26 mouse cellular contexts compared by ENCODE assay signal in the genomic region with DNA sequence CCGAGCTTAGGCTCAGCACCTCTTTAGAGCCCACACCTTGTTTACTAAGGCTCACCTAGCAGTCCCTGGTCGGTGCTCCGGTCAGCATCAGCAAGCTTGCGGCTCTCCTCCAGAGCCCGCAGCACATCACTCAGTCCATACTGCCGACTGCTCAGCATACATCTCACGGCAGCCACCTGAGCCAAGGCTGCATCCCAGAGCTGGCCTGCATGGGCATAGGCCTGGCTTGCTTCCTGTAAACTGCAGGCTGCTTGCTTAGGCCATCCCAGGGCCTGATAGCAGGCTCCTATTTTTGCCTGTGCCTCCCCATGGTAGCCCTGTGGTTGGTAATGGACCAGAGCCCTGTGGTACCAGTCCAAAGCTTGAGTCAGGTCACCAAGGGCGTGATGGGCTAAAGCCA. TPM values are rescaled to one million over a fixed set of nuclear protein-coding genes. Genes with fewer than 3 reads are reported as not detected.
A peak's percentile ranks its signal among the peaks of the same experiment; 100 is the strongest.
DNase-seq lines count a peak whose midpoint lies in the region; ATAC-seq lines count a peak whose summit lies in the region.
"Had no signal": no experiment of that assay in that cellular context is flagged by ENCODE, and none has a peak within 500 bp of the region (broad histone marks: within the 10 kb centered on the region; RNA-seq: fewer than 3 reads in every experiment).

No protein-coding gene starts in this region.

- ATAC-seq in forebrain, embryonic 13.5 days, result no peak
- ATAC-seq in forebrain, embryonic 16.5 days, result no peak
- no peak for ATAC-seq in hindbrain, embryonic 13.5 days (ENCODE audit: low FRiP score)
- no peak for ATAC-seq in hindbrain, embryonic 12.5 days (ENCODE audit: low FRiP score)
- no peak for ATAC-seq in midbrain, embryonic 11.5 days (ENCODE audit: low FRiP score)
- ATAC-seq in midbrain, embryonic 16.5 days, result no peak
- ATAC-seq: activated CD4-positive, CD25-positive, alpha-beta regulatory T cell, adult 4 months; CD4-positive, CD25-positive, alpha-beta regulatory T cell, adult 4 months; forebrain, embryonic 14.5 days; forebrain, postnatal 0 days; Patski had no signal

- peak overlapping the region; percentile 8; the same call in 1 of the 2 replicates for H3K9ac ChIP-seq in forebrain, embryonic 13.5 days
- H3K9ac ChIP-seq in forebrain, embryonic 16.5 days (replicated peaks; ENCODE audit: low read depth, low read length), result no peak overlapping the region
- H3K9ac ChIP-seq in hindbrain, embryonic 13.5 days, result 0 out of 2 replicates have a peak overlapping the region, but pooled peaks have one; percentile 9
- H3K9ac ChIP-seq in hindbrain, embryonic 12.5 days, result no peak overlapping the region
- H3K9ac ChIP-seq in midbrain, embryonic 11.5 days (ENCODE audit: low read length), result no peak overlapping the region
- no peak overlapping the region for H3K9ac ChIP-seq in midbrain, embryonic 16.5 days (ENCODE audit: low read depth, low read length)
- H3K9ac ChIP-seq: embryonic facial prominence, embryonic 12.5 days; forebrain, postnatal 0 days had no signal

- peaks cover 17% of the 10 kb centered on the region for H3K27me3 ChIP-seq in forebrain, embryonic 13.5 days
- no peaks in the 10 kb centered on the region for H3K27me3 ChIP-seq in forebrain, embryonic 16.5 days (replicated peaks; ENCODE audit: control insufficient read depth, insufficient read depth, low read length)
- H3K27me3 ChIP-seq in hindbrain, embryonic 13.5 days, result peaks cover 24% of the 10 kb centered on the region
- peaks cover 12% of the 10 kb centered on the region for H3K27me3 ChIP-seq in hindbrain, embryonic 12.5 days
- no peaks in the 10 kb centered on the region for H3K27me3 ChIP-seq in midbrain, embryonic 11.5 days (ENCODE audit: control insufficient read depth, insufficient read depth, low read length)
- H3K27me3 ChIP-seq in midbrain, embryonic 16.5 days (ENCODE audit: control insufficient read depth, insufficient read depth, low read depth, low read length), result no peaks in the 10 kb centered on the region

- peak; percentile 54 to 59 for DNase-seq in cerebellum, postnatal 10 days
- no peak for DNase-seq in cerebellum, postnatal 36 days
- peak; percentile 49 for DNase-seq in midbrain, embryonic 11.5 days (ENCODE audit: low spot score, missing footprints)
- DNase-seq: adrenal gland, adult 8-10 months; adrenal gland, postnatal 14 days; adrenal gland, postnatal 36 days; B cell, adult 2 months; cerebellum, adult 11-12 months; cerebellum, adult 2 months; cerebellum, adult 9-11 months; forebrain, postnatal 0 days had no signal

- 81% methylated on average over 8 of the region's 8 CpGs for WGBS in forebrain, embryonic 13.5 days
- WGBS in forebrain, embryonic 16.5 days, result 81% methylated on average over 8 of the region's 8 CpGs
- WGBS in hindbrain, embryonic 13.5 days, result 81% methylated on average over 8 of the region's 8 CpGs
- 80% methylated on average over 8 of the region's 8 CpGs for WGBS in hindbrain, embryonic 12.5 days
- 76% methylated on average over 8 of the region's 8 CpGs for WGBS in midbrain, embryonic 11.5 days
- 78% methylated on average over 8 of the region's 8 CpGs for WGBS in midbrain, embryonic 16.5 days

- H3K4me3 ChIP-seq in forebrain, embryonic 13.5 days, result no peak overlapping the region
- H3K4me3 ChIP-seq in forebrain, embryonic 16.5 days (replicated peaks; ENCODE audit: low read length), result no peak overlapping the region
- no peak overlapping the region for H3K4me3 ChIP-seq in hindbrain, embryonic 13.5 days
- H3K4me3 ChIP-seq in hindbrain, embryonic 12.5 days, result no peak overlapping the region
- H3K4me3 ChIP-seq in midbrain, embryonic 11.5 days (ENCODE audit: low read depth, low read length), result no peak overlapping the region
- no peak overlapping the region for H3K4me3 ChIP-seq in midbrain, embryonic 16.5 days (ENCODE audit: low read depth, low read length)
- H3K4me3 ChIP-seq: embryonic facial prominence, embryonic 10.5 days; embryonic facial prominence, embryonic 12.5 days had no signal

- H3K27ac ChIP-seq in forebrain, embryonic 13.5 days, result no peak overlapping the region
- no peak overlapping the region for H3K27ac ChIP-seq in forebrain, embryonic 16.5 days (ENCODE audit: low read length)
- no peak overlapping the region for H3K27ac ChIP-seq in hindbrain, embryonic 13.5 days
- no peak overlapping the region for H3K27ac ChIP-seq in hindbrain, embryonic 12.5 days
- H3K27ac ChIP-seq in midbrain, embryonic 11.5 days (ENCODE audit: low read depth, low read length), result no peak overlapping the region
- H3K27ac ChIP-seq in midbrain, embryonic 16.5 days (ENCODE audit: low read length), result no peak overlapping the region
- H3K27ac ChIP-seq: embryonic facial prominence, embryonic 10.5 days; embryonic facial prominence, embryonic 12.5 days had no signal

- H3K4me2 ChIP-seq in forebrain, embryonic 13.5 days, result no peak overlapping the region
- H3K4me2 ChIP-seq in forebrain, embryonic 16.5 days (ENCODE audit: low read length), result no peak overlapping the region
- no peak overlapping the region for H3K4me2 ChIP-seq in hindbrain, embryonic 13.5 days
- no peak overlapping the region for H3K4me2 ChIP-seq in hindbrain, embryonic 12.5 days (replicated peaks)
- no peak overlapping the region for H3K4me2 ChIP-seq in midbrain, embryonic 11.5 days
- no peak overlapping the region for H3K4me2 ChIP-seq in midbrain, embryonic 16.5 days (ENCODE audit: low read length)
- H3K4me2 ChIP-seq: embryonic facial prominence, embryonic 12.5 days had no signal

- H3K9me3 ChIP-seq in forebrain, embryonic 13.5 days (replicated peaks), result no peaks in the 10 kb centered on the region
- no peaks in the 10 kb centered on the region for H3K9me3 ChIP-seq in forebrain, embryonic 16.5 days (ENCODE audit: control insufficient read depth, low read length)
- H3K9me3 ChIP-seq in hindbrain, embryonic 13.5 days, result no peaks in the 10 kb centered on the region
- H3K9me3 ChIP-seq in hindbrain, embryonic 12.5 days (replicated peaks), result no peaks in the 10 kb centered on the region
- no peaks in the 10 kb centered on the region for H3K9me3 ChIP-seq in midbrain, embryonic 11.5 days (ENCODE audit: control insufficient read depth, low read length)
- no peaks in the 10 kb centered on the region for H3K9me3 ChIP-seq in midbrain, embryonic 16.5 days (replicated peaks; ENCODE audit: control insufficient read depth, low read length, poor library complexity, severe bottlenecking)
- H3K9me3 ChIP-seq: embryonic facial prominence, embryonic 10.5 days; embryonic facial prominence, embryonic 12.5 days; G1E had no signal

- no peaks in the 10 kb centered on the region for H3K36me3 ChIP-seq in forebrain, embryonic 13.5 days (ENCODE audit: poor library complexity, severe bottlenecking)
- no peaks in the 10 kb centered on the region for H3K36me3 ChIP-seq in forebrain, embryonic 16.5 days (ENCODE audit: control insufficient read depth, insufficient read depth)
- H3K36me3 ChIP-seq in hindbrain, embryonic 13.5 days, result no peaks in the 10 kb centered on the region
- no peaks in the 10 kb centered on the region for H3K36me3 ChIP-seq in hindbrain, embryonic 12.5 days
- H3K36me3 ChIP-seq in midbrain, embryonic 11.5 days (ENCODE audit: control insufficient read depth, insufficient read depth, low read length), result no peaks in the 10 kb centered on the region
- no peaks in the 10 kb centered on the region for H3K36me3 ChIP-seq in midbrain, embryonic 16.5 days (ENCODE audit: control insufficient read depth, insufficient read depth, low read length)
- H3K36me3 ChIP-seq: embryonic facial prominence, embryonic 10.5 days; embryonic facial prominence, embryonic 12.5 days; G1E had no signal

- no peaks in the 10 kb centered on the region for H3K4me1 ChIP-seq in forebrain, embryonic 13.5 days
- H3K4me1 ChIP-seq in forebrain, embryonic 16.5 days (replicated peaks; ENCODE audit: control insufficient read depth, insufficient read depth, low read length), result no peaks in the 10 kb centered on the region
- no peaks in the 10 kb centered on the region for H3K4me1 ChIP-seq in hindbrain, embryonic 13.5 days (replicated peaks)
- H3K4me1 ChIP-seq in hindbrain, embryonic 12.5 days, result no peaks in the 10 kb centered on the region
- no peaks in the 10 kb centered on the region for H3K4me1 ChIP-seq in midbrain, embryonic 11.5 days (ENCODE audit: control insufficient read depth, insufficient read depth, low read length)
- H3K4me1 ChIP-seq in midbrain, embryonic 16.5 days (ENCODE audit: control insufficient read depth, insufficient read depth, low read length), result no peaks in the 10 kb centered on the region
- H3K4me1 ChIP-seq: embryonic facial prominence, embryonic 10.5 days; embryonic facial prominence, embryonic 12.5 days had no signal

RNA-seq across cellular contexts. Expression of a gene that starts 3.3 kb away (rescaled TPM):
- not detected in 2 replicates for polyA plus RNA-seq in forebrain, embryonic 13.5 days (2015; fragmentation: Nextera tagmentation; extraction: Ambion mirVana)
- polyA plus RNA-seq in forebrain, embryonic 16.5 days (2015; fragmentation: Nextera tagmentation; extraction: Ambion mirVana), result not detected in 2 replicates
- polyA plus RNA-seq in hindbrain, embryonic 13.5 days (2015; fragmentation: Nextera tagmentation; extraction: Ambion mirVana), result not detected in 2 replicates
- polyA plus RNA-seq in hindbrain, embryonic 12.5 days (2016; fragmentation: Nextera tagmentation; extraction: Ambion mirVana), result 0.36 TPM in 1 of 2 replicates, not detected in the other
- not detected in 2 replicates for polyA plus RNA-seq in midbrain, embryonic 11.5 days (2014; fragmentation: Nextera tagmentation; extraction: Ambion mirVana)
- not detected in 2 replicates for polyA plus RNA-seq in midbrain, embryonic 16.5 days (2015; fragmentation: Nextera tagmentation; extraction: Ambion mirVana)
- polyA plus RNA-seq: activated CD4-positive, CD25-positive, alpha-beta regulatory T cell, adult 4 months; CD4-positive, CD25-positive, alpha-beta regulatory T cell, adult 4 months; cerebellum, adult 2 months; cortical plate, adult 2 months; forebrain, embryonic 11.5 days; forebrain, embryonic 14.5 days; forebrain, postnatal 0 days; G1E; Patski had no signal

RNA-seq across cellular contexts. Expression of a gene that starts 7.0 kb away (rescaled TPM):
- polyA plus RNA-seq in forebrain, embryonic 13.5 days (2015; fragmentation: Nextera tagmentation; extraction: Ambion mirVana), result 13.8 and 15.3 TPM in 2 replicates
- 7.5 and 7.8 TPM in 2 replicates for polyA plus RNA-seq in forebrain, embryonic 16.5 days (2015; fragmentation: Nextera tagmentation; extraction: Ambion mirVana)
- polyA plus RNA-seq in hindbrain, embryonic 13.5 days (2015; fragmentation: Nextera tagmentation; extraction: Ambion mirVana), result 3.2 and 3.6 TPM in 2 replicates
- 14.7 and 14.9 TPM in 2 replicates for polyA plus RNA-seq in hindbrain, embryonic 12.5 days (2016; fragmentation: Nextera tagmentation; extraction: Ambion mirVana)
- polyA plus RNA-seq in midbrain, embryonic 11.5 days (2014; fragmentation: Nextera tagmentation; extraction: Ambion mirVana), result 15.0 and 16.5 TPM in 2 replicates
- 1.8 and 2.3 TPM in 2 replicates for polyA plus RNA-seq in midbrain, embryonic 16.5 days (2015; fragmentation: Nextera tagmentation; extraction: Ambion mirVana)

RNA-seq across cellular contexts. Expression of a gene that starts 16.5 kb away (rescaled TPM):
- 154 and 157 TPM in 2 replicates for polyA plus RNA-seq in forebrain, embryonic 13.5 days (2015; fragmentation: Nextera tagmentation; extraction: Ambion mirVana)
- polyA plus RNA-seq in forebrain, embryonic 16.5 days (2015; fragmentation: Nextera tagmentation; extraction: Ambion mirVana), result 164 and 168 TPM in 2 replicates
- polyA plus RNA-seq in hindbrain, embryonic 13.5 days (2015; fragmentation: Nextera tagmentation; extraction: Ambion mirVana), result 151 and 163 TPM in 2 replicates
- 135 and 137 TPM in 2 replicates for polyA plus RNA-seq in hindbrain, embryonic 12.5 days (2016; fragmentation: Nextera tagmentation; extraction: Ambion mirVana)
- polyA plus RNA-seq in midbrain, embryonic 11.5 days (2014; fragmentation: Nextera tagmentation; extraction: Ambion mirVana), result 126 and 128 TPM in 2 replicates
- 148 and 166 TPM in 2 replicates for polyA plus RNA-seq in midbrain, embryonic 16.5 days (2015; fragmentation: Nextera tagmentation; extraction: Ambion mirVana)

RNA-seq across cellular contexts. Expression of a gene that starts 31.9 kb away (rescaled TPM):
- polyA plus RNA-seq in forebrain, embryonic 13.5 days (2015; fragmentation: Nextera tagmentation; extraction: Ambion mirVana), result 29.7 and 30.7 TPM in 2 replicates
- 32.5 and 36.3 TPM in 2 replicates for polyA plus RNA-seq in forebrain, embryonic 16.5 days (2015; fragmentation: Nextera tagmentation; extraction: Ambion mirVana)
- polyA plus RNA-seq in hindbrain, embryonic 13.5 days (2015; fragmentation: Nextera tagmentation; extraction: Ambion mirVana), result 27.4 and 30.6 TPM in 2 replicates
- polyA plus RNA-seq in hindbrain, embryonic 12.5 days (2016; fragmentation: Nextera tagmentation; extraction: Ambion mirVana), result 28.0 and 28.3 TPM in 2 replicates
- 31.8 and 32.9 TPM in 2 replicates for polyA plus RNA-seq in midbrain, embryonic 11.5 days (2014; fragmentation: Nextera tagmentation; extraction: Ambion mirVana)
- 30.4 and 35.9 TPM in 2 replicates for polyA plus RNA-seq in midbrain, embryonic 16.5 days (2015; fragmentation: Nextera tagmentation; extraction: Ambion mirVana)

RNA-seq across cellular contexts. Expression of a gene that starts 47.4 kb away (rescaled TPM):
- polyA plus RNA-seq in forebrain, embryonic 13.5 days (2015; fragmentation: Nextera tagmentation; extraction: Ambion mirVana), result 0.11 and 0.36 TPM in 2 replicates
- 0.25 and 0.35 TPM in 2 replicates for polyA plus RNA-seq in forebrain, embryonic 16.5 days (2015; fragmentation: Nextera tagmentation; extraction: Ambion mirVana)
- polyA plus RNA-seq in hindbrain, embryonic 13.5 days (2015; fragmentation: Nextera tagmentation; extraction: Ambion mirVana), result 0.47 and 0.56 TPM in 2 replicates
- 0.30 and 0.33 TPM in 2 replicates for polyA plus RNA-seq in hindbrain, embryonic 12.5 days (2016; fragmentation: Nextera tagmentation; extraction: Ambion mirVana)
- 0.11 TPM in 1 of 2 replicates, not detected in the other for polyA plus RNA-seq in midbrain, embryonic 11.5 days (2014; fragmentation: Nextera tagmentation; extraction: Ambion mirVana)
- 0.37 and 0.74 TPM in 2 replicates for polyA plus RNA-seq in midbrain, embryonic 16.5 days (2015; fragmentation: Nextera tagmentation; extraction: Ambion mirVana)
- polyA plus RNA-seq: activated CD4-positive, CD25-positive, alpha-beta regulatory T cell, adult 4 months; embryonic facial prominence, embryonic 10.5 days; embryonic facial prominence, embryonic 14.5 days; forebrain, embryonic 14.5 days; G1E had no signal

Comparison
In these comparisons a context has a peak if more than half of its experiments do, and no peak if none do; other contexts are left out.
1. DNase-seq: peak in cerebellum, postnatal 10 days (2 of 2) and midbrain, embryonic 11.5 days (single experiment); none in cerebellum, postnatal 36 days (0 of 2).
2. H3K9ac ChIP-seq: peak in forebrain, embryonic 13.5 days (single experiment) and hindbrain, embryonic 13.5 days (single experiment); none in forebrain, embryonic 16.5 days (single experiment), hindbrain, embryonic 12.5 days (single experiment), midbrain, embryonic 11.5 days (single experiment) and midbrain, embryonic 16.5 days (single experiment).